Mouse (Mus musculus): Measurements from ENCODE around the gene Ltf.

GRCm38 (mm10) chr9:110990204-110990603 lies 28.9 kb upstream of the Ltf start, which contains the start of gene Rtp3:
- no peak for TF ChIP-seq POLR2A (IDR thresholded peaks at IDR 0.05; ENCODE audit: borderline replicate concordance, low read depth, low read length)
- TF ChIP-seq CTCF (IDR thresholded peaks at IDR 0.05; ENCODE audit: low read depth, low read length): no peak
